Mouse (Mus musculus): ENCODE results near the gene Ric8b.

Gene Ric8b

DNA sequence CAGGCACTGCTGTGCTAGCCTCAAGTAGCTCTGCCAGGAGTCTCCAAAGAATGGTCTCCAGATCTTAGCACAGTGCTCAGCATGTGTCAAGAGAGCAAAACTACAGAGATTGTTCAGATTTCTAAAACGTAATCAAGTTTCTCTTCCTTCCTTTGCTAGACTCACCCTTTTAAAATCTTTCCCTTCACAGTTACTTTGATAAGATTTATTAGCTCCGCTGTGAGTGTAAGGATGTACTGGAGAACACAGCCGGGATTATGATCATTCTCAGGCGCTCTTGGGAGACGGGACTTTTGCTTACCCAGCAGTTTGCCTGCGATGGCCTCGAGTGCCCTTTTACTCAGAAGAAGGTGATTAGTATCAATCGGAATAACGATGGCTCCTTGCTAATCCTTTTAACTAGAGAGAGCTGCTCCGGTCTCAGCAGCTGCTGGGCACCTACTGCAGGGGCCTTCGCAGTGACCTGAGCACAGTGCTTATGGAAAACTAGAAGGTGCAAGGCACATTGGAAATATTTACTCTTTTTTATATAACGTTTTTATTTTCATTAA, 43.0 kb downstream of the Ric8b start:
- DNase-seq (ENCODE audit: low read depth, low spot score), result no peak

DNA sequence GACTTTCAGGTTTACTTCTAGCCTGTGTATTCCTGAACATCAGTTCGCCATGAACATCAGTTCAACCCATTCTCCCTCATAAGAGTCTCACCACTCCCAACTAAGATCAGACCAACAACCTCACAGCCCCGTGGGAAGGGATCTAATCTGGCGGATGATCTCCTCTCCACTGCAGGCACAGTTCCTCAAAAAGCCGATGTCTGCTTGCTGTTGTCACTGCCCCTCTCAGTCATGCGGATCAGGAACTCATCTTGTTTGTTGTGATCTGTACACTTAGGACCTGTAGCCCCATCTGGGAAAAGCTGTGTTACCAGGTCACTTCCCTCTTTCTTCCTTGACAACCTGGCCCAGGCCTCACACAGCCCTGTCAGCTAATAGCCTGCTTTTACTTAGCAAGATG, 45.7 kb downstream of the Ric8b start:
- no peak for DNase-seq (ENCODE audit: low read depth, low spot score)

DNA sequence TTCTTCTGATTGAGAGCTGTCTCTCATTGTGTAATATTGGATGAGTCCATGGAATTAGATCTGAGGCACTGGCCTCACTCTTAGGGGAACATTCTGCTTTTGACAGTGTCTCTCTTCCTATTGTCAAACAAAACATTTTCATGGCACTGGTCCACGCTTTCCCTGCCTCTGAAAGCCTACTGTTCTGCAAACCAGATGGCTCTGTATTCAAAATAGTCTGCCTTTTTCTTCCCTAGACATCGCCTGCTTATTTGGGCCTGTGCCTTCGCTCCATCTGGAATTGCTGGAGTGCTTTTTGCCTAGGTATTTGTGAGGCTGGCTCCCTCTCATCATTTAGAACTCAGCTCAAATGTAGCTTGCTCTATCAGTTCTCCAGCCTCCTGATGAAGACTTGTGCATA, 46.3 kb downstream of the Ric8b start:
- no peak for DNase-seq (ENCODE audit: low read depth, low spot score)

DNA sequence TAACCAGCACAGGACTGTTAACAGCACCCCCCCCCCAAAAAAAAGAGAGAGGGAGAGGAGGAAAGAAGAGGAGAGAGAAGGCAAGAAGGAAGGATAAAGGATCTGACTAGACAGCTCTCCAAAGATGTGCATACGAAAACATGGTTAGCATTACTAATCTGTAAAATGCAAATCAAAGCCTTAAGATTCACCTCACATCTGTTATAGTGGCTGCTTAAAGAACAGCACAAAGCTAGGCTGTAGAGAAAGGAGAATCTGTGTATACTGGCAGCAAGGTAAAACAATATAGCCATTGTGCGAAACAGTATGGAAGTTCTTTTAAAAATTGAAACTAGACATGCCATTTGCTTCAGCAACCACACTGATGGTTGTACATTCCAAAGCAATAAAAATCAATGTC, 49.1 kb downstream of the Ric8b start:
- no peak for DNase-seq (ENCODE audit: low read depth, low spot score)

DNA sequence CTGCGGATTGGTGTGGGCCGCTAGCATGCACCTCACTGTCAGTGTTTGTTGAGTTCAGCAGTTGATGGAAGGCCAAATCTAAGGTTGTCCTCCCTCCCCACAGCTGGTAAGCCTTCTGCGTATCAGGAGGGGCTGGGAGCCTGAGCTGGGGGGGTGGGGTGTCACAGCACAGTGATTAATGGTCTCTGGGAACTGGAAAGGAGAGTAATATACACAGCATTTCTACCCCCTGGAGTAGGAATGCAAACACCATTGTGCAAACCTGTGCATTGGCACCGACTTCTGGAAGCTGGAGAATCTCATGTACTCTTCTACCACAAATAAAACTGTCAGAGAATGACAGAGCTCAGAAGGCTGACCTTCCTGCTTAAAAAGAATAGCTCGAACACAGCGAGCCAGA, 50.2 kb downstream of the Ric8b start:
- peak; percentile 55 for DNase-seq (ENCODE audit: low read depth, low spot score)

DNA sequence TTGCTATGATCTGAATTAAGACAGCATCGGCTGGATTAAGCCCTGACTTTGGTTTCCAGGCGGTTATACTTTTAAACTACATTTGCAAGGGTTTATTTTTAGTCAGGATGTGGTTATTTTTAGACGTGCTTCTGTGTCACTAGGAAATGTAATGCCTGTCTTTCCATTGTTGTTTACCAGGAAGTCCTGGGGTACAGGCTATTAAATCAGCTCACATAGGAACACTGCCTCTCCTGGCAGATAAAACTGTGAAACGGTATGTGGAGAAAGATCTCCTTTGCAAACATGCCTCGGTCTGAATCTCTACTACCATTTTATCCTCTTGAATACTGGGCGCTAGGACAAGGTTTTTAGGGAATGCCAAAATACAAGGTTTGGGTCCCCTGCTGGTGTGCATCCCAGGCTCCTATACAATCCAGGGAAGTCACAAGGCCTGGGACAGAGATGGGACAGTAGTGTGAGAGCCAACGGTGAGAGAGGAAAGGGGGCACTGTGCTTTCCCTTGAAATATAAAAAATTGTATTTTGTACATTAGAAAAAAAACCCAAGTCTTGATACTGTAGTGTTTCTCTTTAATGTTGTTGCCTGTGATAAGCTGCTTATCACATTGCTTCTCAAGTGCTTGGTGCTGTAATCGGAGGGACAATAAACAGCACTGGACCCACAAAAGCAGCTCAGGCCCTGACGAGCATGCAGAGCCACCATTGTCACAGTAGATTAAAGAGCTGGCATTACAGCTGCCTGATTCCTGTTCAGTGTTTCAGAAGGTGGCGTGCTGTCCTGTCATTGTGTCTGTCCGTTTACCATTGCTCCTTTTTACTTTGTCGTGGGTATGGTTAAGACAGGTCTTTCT, 51.7 kb downstream of the Ric8b start:
- peak; percentile 52 for DNase-seq (ENCODE audit: low read depth, low spot score)

DNA sequence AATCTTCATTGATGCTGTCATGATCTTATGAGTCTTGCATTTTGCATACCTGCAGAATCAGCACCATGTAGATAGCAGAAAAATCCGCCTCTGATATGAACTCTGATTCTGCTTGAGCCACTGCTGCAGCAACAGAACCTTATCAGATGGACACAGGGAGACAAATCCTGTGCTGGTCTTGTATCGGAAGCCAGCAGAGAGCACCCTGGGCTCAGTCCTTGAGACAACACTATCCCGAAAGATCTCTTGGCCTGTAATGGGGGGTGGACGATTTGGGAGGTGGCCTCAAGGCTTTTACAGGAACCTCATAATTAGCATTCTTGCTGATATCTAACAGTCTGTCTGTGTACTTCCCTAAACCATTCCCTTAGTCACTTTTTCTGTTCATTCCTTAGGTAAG, 57.8 kb downstream of the Ric8b start:
- DNase-seq (ENCODE audit: low read depth, low spot score), result no peak

DNA sequence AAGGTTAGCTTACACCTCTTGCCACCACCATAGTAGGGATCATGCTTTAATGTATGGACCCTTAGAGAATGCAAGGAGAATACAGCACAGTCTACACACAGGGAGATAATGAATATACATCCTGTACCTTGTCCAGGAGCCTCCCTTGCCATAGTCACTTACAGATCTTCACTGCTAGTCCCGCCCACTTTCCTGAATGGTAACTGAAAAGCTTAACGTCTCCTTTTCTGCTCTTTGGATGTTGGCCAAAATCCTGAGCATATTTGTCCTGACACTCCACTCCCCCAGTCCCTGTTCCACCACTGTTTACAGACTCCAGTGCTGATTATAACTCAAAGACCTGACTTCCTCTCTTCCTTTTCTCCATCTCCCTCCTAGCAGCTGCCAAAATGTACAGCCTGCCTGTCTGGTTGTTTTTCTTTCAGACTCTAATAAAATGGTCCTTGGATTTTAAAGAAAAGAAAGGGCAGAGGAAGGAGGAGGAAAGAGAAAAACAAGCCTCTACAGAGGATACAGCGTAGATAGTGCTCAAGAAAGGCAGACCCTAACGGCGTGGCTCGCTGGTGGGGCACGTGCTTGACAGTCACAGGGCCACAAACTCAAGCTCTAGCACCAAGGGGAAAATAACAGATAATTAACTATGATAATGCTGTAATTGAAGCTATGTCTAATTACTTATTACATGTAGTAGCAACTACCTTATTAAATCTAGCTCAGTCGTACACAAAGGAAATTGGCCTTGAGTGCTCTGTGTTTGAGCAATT, 59.4 kb downstream of the Ric8b start:
- DNase-seq (ENCODE audit: low read depth, low spot score), result no peak

DNA sequence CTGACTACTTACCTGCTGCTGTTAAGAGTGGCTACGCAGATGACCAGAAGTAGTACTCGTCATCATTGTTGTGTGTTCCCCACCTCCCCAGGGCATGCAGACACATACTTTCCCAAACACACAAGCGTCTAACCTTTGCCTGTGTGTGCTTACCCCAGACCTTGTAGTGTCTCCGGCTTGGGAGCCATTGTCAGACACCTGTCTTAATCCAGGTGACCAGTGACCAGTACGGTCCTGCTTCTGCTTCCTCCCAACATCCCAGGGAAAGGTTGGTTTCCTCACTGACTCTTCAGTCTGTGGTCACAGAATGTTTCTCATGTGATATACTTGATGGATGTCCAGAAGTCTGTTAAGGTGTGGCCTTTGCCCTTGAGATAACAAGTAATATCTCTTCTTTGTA, 62.9 kb downstream of the Ric8b start:
- DNase-seq (ENCODE audit: low read depth, low spot score), result no peak

DNA sequence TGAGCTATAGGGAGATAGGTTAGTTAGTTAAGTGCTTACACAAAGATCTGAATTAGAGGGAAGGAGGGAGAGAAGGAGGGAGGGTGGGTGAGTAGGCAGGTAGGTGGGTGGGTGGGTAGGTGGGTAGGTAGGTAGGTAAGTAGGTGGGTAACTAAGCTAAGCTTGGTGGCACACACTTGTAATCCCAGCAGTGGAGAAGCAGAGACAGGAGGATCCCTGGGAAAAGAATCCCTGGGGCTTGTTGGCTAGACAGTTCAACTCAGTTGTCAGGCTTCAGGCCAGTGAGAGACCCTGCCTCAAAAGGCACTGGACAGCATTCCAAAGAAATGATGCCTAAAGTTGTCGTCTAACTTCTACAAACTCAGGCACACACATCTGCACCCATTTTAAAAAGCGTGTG, 64.0 kb downstream of the Ric8b start:
- no peak for DNase-seq (ENCODE audit: low read depth, low spot score)

DNA sequence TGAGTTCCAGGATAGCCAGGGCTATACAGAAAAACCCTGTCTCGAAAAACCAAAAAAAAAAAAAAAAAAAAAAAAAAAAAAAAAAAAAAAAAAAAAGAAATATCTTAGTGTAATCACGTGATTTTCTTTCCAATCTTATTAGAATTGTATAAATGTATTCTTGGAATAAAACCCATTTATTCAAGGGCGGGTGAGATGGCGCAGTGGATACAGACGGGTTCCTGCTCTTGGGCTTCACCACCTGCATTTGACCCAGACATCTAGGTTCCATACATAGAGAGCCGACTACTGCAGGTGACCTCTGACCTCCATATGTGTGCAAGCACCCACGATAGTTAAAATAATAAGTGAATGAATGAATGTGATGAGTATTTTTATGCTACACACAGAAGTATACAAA, 65.3 kb downstream of the Ric8b start:
- DNase-seq (ENCODE audit: low read depth, low spot score), result no peak

DNA sequence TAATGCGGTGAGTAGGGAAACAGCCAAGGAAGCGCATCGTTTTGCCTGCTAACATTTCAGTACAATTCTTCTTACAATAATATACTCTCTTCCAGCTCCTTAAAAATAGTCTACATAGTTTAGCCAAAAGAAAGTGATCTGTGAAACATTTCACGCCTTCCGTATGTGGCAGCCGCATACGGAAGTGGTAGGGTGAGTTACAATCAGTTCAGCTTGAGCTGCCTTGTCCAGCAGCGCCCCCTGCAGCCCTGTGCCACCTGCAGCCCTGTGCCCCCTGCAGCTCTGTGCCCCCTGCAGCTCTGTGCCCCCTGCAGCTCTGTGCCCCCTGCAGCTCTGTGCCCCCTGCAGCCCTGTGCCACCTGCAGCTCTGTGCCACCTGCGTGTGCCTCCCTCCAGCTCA, 68.5 kb downstream of the Ric8b start:
- peak; percentile 55 for DNase-seq (ENCODE audit: low read depth, low spot score)

DNA sequence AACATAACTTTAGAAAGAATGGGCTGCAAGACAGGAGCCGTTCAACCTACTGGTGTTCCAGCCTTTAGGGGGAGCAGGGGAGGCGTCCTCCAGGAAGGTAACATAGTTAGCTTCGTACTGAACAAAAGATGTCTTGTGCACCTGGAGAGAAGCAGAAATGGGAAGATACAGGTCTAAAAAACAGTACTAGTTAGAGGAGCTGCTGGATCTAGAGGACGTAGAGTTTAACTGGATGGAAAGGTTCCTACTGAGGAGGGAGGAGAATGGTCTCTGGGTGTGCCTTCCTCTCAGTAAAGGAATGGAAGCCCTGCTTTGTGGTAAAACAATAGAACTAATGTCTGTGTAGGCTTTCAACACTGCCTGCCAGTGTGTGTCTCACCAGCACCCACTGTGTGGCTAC, 70.2 kb downstream of the Ric8b start:
- no peak for DNase-seq (ENCODE audit: low read depth, low spot score)

DNA sequence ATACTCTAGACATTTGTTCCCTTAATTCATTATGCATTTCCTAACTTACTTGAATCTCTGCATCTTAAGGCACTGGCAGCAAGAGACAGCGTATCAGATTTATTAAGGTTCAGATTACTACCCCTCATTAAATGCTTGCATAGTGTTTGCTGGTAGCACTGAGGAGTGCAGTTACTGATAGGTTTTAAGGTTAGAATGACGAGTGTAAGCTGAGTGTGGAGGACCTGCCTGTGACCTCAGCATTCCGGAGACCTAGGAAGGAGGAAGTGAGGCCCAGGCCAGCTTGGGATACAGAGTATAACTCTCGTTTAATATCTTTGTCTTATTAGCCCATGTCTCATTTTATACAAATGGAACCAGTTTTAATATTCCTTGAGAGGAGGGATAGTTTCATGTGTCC, 71.2 kb downstream of the Ric8b start:
- no peak for DNase-seq (ENCODE audit: low read depth, low spot score)

DNA sequence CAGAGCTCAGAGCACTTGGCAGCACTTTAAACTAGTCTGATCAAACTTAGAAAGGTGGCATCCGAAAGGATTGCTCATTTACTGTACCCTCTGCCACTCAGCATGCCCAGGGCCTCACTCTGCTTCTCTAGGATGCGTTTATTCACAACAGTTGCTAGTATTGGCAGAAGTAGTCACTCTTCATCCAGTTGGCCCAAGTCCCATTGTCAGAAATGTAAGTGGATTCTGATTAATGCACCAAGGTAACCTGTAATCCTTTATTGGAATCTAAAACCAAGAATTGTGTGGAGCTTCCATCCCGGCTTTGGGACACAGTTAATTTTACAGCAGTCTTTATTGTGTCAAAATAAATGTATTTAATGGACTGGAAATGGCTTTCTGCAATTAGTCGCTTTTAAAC, 76.9 kb downstream of the Ric8b start:
- no peak for DNase-seq (ENCODE audit: low read depth, low spot score)

DNA sequence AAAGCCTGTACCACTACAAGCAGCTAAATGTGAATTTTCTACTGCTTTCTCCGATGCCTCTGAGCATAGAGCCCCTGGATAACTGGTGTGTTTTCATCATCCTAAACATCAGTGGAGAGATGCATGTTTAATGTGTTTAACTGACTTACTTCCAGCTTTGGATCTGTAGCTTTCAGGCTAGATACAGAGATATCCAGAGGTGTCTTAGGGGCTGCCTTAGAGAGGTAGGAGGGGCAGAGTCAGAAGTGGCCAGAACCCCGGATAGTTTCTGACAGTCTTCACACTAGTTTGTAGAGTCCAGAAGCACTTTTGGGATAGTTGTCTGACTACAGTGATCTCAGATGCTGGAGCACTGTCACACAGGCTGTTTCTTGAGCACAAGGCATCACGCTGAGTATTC, 77.6 kb downstream of the Ric8b start:
- DNase-seq (ENCODE audit: low read depth, low spot score), result no peak

DNA sequence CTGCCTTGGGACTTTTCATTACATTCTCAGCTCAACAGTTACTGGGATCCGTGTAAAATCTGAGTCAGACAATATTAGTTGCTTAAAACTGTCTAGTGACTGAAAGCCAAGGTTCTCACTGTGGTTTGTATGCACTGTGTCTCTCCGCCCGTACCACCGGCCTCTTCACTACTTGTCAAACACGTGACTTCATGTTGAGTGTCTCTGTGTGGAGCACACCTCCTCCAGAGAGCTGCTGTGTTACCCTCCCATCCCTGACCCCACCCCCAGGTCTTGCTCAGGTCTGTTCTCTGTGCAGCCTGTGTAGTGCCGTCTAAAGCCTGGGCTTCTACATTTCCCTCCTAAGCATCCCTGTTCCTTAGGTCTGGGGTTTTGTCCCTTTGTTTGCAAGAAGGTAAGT, 79.0 kb downstream of the Ric8b start:
- no peak for DNase-seq (ENCODE audit: low read depth, low spot score)

DNA sequence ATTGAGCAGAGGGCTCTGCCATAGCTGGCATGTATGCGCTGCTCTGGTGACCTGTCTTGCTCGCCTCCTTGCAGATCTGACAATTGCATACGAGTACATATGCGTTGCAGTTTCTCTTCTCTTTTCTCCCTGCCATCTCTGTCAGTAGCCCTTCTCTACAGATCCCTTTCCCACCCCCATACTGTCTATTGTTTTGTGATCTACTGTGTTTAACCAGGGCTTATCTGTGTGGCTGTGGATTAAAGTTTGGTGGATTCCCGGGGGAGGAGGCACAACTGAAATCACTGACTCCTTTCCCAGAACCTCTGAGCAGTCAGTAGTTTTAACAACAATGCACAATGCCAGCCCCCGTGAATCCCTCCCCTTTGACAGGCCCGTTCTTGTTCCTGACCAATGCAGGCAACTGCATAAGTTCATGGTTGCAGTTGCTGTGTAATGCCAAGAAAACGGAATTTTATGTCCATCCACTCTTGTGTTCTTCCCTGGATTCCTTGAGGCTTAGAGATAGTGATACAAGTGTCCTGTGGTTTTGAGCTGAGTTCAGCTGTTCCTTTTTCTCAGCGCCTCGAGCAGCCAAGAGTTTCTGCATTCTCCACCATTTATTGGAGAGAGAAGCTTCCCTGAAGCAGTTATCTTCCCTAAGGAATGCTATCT, 80.3 kb downstream of the Ric8b start:
- DNase-seq (ENCODE audit: low read depth, low spot score), result no peak

DNA sequence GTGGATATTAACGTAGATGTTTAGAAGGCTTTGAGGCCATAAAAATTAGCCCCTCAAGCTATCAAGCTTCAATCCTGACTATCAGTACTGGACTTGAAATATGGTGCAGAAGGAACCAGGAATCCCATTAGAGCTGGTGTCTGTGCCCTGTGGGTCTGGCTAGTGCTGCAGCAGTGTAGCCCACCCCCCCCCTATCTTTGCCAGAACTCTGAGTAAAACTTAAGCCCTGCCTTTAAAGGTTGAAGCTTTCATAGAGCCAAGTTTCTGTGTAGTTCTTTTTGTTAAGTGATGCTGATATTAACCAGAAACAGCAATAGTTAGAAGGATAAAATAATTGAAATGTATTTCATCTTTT, 80.8 kb downstream of the Ric8b start:
- no peak for DNase-seq (ENCODE audit: low read depth, low spot score)

DNA sequence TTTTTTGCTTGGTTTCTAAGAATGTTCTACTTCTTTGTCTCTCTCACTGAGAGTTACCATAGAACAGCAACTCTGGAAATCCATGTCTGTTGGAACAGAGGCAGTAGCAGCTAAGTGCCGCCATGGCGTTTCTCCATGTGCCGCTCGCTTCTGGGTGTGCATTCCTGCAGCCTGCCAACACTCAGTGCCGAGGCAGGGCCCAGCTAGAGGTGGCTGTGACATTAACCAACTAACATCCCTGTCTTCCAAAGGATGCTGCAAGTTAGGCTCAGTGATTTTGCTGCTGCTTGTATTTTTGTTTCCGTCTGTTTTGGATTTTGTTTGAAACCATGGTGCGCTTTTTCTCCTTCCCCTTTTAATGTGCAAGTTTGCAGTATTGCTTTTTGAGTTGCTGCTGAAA, 84.5 kb downstream of the Ric8b start:
- DNase-seq (ENCODE audit: low read depth, low spot score), result peak; percentile 27

DNA sequence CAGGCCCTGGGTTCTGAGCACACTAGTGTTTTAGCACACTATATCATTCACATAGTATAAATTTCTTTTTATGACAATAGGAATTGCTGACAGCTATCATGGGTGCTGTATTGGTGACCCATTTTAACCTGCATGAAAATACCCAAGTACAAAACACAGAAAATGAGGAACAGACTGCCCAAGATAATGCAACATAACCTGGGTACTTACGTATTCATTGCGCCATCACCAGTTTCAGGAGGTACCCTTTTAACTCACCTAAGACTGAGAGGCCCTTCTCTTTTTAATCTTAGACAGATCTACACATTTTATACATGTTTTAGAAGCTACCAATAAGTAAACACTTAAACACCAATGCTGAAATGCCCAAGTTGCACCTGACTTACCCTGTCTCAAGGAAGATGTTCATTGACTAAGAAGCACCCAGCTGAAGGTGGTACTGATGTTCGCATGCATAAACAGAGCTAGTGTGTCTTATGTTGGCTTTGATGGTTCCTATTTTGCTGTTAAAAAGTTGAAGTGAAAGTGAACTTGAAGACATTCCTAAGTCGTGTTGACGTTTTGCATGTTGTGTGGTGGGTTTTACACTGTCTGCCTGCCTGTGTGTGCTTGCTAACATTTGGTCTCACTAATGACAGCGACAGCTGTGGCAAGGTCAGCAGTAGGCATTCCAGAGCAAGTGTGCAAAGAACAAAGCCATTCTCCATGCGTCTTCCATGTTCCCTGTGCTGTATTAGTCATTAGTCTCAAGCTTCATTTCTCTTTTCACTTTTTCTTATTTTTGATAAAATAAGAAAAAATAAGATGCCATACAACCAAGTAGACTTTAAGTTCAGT, 86.0 kb downstream of the Ric8b start:
- no peak for DNase-seq (ENCODE audit: low read depth, low spot score)

Data from skeletal muscle tissue, adult 2 months (tissue).